Mouse (Mus musculus): ENCODE measurements around the gene Dmrtc2. TPM values are rescaled to one million over a fixed set of nuclear protein-coding genes. Genes with fewer than 3 reads are reported as not detected.
A peak's percentile ranks its signal among the peaks of the same experiment; 100 is the strongest.
"Not testable (repeated sequence)": the region's sequence is repeated elsewhere in the genome, so short reads cannot be mapped to it uniquely, and the experiment has no call there.

Gene Dmrtc2
- total RNA-seq, 1 experiment from 2014 or later: not detected

- DNase-seq: no peak
These were observed 7.7 kb downstream of the Dmrtc2 start for GRCm38 (mm10) chr7:24877588-24877987.

GRCm38 (mm10) chr7:24879620-24880019 is 9.8 kb downstream of the Dmrtc2 start:
- no peak for DNase-seq

GRCm38 (mm10) chr7:24882416-24883199 is 12.8 kb downstream of the Dmrtc2 start:
- DNase-seq: peak; percentile 18

GRCm38 (mm10) chr7:24883896-24884692 is 14.2 kb downstream of the Dmrtc2 start, which contains the start of gene Rps19:
Rps19 (plus strand) TSS chr7:24884371.
- DNase-seq: peak; percentile 97

- no peak for DNase-seq
These were observed 14.9 kb downstream of the Dmrtc2 start for GRCm38 (mm10) chr7:24884693-24885291.

GRCm38 (mm10) chr7:24885468-24886307 is 15.8 kb downstream of the Dmrtc2 start:
- no peak for DNase-seq

- DNase-seq: no peak
These were observed 16.4 kb downstream of the Dmrtc2 start for GRCm38 (mm10) chr7:24886308-24886633.

GRCm38 (mm10) chr7:24887096-24887495 is 17.2 kb downstream of the Dmrtc2 start:
- DNase-seq: no peak

- no peak for DNase-seq
These were observed 19.8 kb downstream of the Dmrtc2 start for GRCm38 (mm10) chr7:24889431-24890220.

- DNase-seq: peak; percentile 66
These were observed 20.7 kb downstream of the Dmrtc2 start for GRCm38 (mm10) chr7:24890281-24891216.

- no peak for DNase-seq
These were observed 21.6 kb downstream of the Dmrtc2 start for GRCm38 (mm10) chr7:24891241-24892124.

- no peak for DNase-seq
These were observed 22.3 kb downstream of the Dmrtc2 start for GRCm38 (mm10) chr7:24892125-24892583.

- not testable (repeated sequence) for DNase-seq
These were observed 25.9 kb downstream of the Dmrtc2 start for GRCm38 (mm10) chr7:24895749-24896148.

GRCm38 (mm10) chr7:24896269-24896668 is 26.4 kb downstream of the Dmrtc2 start:
- no peak for DNase-seq

- no peak for DNase-seq
These were observed 27.4 kb downstream of the Dmrtc2 start, which contains the start of gene Cd79a for GRCm38 (mm10) chr7:24897224-24897623. Cd79a (plus strand) TSS chr7:24897381.

GRCm38 (mm10) chr7:24897959-24898358 is 28.1 kb downstream of the Dmrtc2 start:
- DNase-seq: no peak

GRCm38 (mm10) chr7:24901114-24901513 is 31.3 kb downstream of the Dmrtc2 start:
- DNase-seq: no peak

GRCm38 (mm10) chr7:24901842-24902241 is 32.0 kb downstream of the Dmrtc2 start:
- no peak for DNase-seq

GRCm38 (mm10) chr7:24902264-24902629 is 32.4 kb downstream of the Dmrtc2 start:
- no peak for DNase-seq
